Mouse (Mus musculus): ENCODE measurements at regions not wholly inside any gene's neighbourhood (a gene's known extent, or its start where the extent isn't known, plus 50 kb on each side); places are given as distances from the start of the nearest gene placed in this dataset.

DNA sequence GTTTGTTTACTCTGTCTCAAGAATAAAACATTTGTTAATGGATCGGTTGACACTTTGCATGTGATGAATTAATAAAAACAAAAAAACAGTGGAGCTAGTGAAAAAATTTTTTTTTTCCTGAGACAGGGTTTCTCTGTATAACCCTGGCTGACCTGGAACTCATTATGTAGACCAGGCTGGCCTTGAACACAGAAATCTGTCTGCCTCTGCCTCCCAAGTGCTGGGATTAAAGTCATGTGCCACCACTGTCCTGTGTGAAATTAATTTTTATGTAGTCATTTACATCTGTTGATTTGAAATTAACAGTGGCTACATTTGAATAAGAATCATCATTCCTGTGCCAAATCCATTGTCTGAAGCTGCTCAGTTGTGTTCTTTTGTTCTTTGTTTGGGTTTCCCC lies 2050.4 kb downstream of the A830018L16Rik start:
- TF ChIP-seq CTCF (IDR thresholded peaks at IDR 0.05; ENCODE audit: borderline replicate concordance, insufficient read depth, low read length), result no peak
- no peak for TF ChIP-seq POLR2A (IDR thresholded peaks at IDR 0.05; ENCODE audit: low read depth, low read length)
